Mouse (Mus musculus) liver, postnatal 0 days (tissue): ENCODE data around the gene E2f4.
A peak's percentile ranks its signal among the peaks of the same experiment; 100 is the strongest.

ENCODE experiments used
- CTCF ChIP-seq: sonication (generic); IDR thresholded peaks from 2 replicates; pipeline ENCODE4 v1.5.1; 2016; ENCODE audit warnings: antibody characterized with exemption, low read depth
- EP300 ChIP-seq: IDR thresholded peaks from 2 replicates; pipeline ENCODE4 v1.6.1; 2016; ENCODE audit warnings: antibody characterized with exemption, low read depth, mild to moderate bottlenecking

DNA sequence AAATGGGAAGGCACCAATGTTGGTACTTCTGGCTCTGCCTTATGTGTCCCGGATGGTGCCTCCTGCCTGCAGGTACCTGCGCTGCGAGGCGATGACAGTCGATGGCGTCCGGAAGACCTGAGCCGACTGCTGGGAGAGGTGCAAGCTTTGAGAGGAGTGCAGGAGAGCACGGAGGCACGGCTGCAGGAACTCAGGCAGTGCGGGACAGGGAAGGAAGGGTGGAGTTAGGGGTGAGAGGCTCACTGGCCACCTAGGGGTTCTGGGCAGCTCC, 26.6 kb upstream of the E2f4 start:
- TF ChIP-seq EP300 = no peak
- 0 out of 2 replicates have a peak, but pooled peaks have one; percentile 6 for TF ChIP-seq CTCF
